Mouse (Mus musculus) cortical plate, adult 2 months (tissue): ENCODE measurements at regions not wholly inside any gene's neighbourhood (a gene's known extent, or its start where the extent isn't known, plus 50 kb on each side); places are given as distances from the start of the nearest gene placed in this dataset.

Experiments used
- CTCF ChIP-seq: fragments of 200-500 bp; IDR thresholded peaks from 2 replicates; pipeline ENCODE4 v1.5.1; 2011; ENCODE audit warnings: mild to moderate bottlenecking, control low read depth, low read length; ENCODE audit not compliant: insufficient read depth; ENCODE audit errors: extremely low read depth
- POLR2A ChIP-seq: fragments of 200-500 bp; IDR thresholded peaks from 2 replicates; pipeline ENCODE4 v1.6.1; 2011; ENCODE audit warnings: mild to moderate bottlenecking, low read length, control low read depth; ENCODE audit not compliant: insufficient read depth; ENCODE audit errors: extremely low read depth

- TF ChIP-seq CTCF (no peak), POLR2A (no peak)
Measured at GRCm38 (mm10) chr14:105720816-105721510, 175.7 kb downstream of the Spry2 start.
